Mouse (Mus musculus) liver, embryonic 14.5 days (tissue): ENCODE measurements at regions not wholly inside any gene's neighbourhood (a gene's known extent, or its start where the extent isn't known, plus 50 kb on each side); places are given as distances from the start of the nearest gene placed in this dataset.

Experiments used
- CTCF ChIP-seq: IDR thresholded peaks from 2 replicates; pipeline ENCODE4 v1.5.1; 2016; ENCODE audit warnings: antibody characterized with exemption, low read depth, control low read depth
- EP300 ChIP-seq: IDR thresholded peaks from 2 replicates; pipeline ENCODE4 v1.6.1; 2016; ENCODE audit warnings: antibody characterized with exemption, low read depth

DNA sequence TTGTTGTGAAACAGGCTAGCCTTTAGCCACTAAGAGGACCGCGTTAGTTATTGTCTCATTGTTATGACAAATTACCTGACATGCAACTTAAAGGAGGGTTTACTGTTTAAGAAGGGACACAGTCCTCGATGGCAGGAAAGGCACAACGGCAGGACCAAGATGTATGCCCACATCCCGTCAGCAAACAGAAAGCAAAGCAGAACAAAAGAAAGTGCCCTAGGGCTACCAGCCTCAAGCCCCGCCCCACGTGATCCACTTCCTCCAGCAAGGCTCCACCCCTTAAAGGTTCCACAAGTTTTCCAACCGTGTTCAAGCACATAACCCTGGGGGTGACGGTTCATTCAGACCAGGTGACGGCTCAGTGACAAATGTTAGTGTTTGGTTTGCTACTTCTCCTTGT, 72.2 kb upstream of the Ccdc39 start:
- TF ChIP-seq EP300 (no peak), CTCF (no peak)
